Mouse (Mus musculus): ENCODE results near the gene Zfp69. TPM values are rescaled to one million over a fixed set of nuclear protein-coding genes. Genes with fewer than 3 reads are reported as not detected.
A peak's percentile ranks its signal among the peaks of the same experiment; 100 is the strongest.

Zfp69 gene
- 2.4 and 3.4 TPM in 2 replicates for total RNA-seq (2021)
- long read RNA-seq, experiment 1, partial matches to known transcripts: 1 of 3 reads
- long read RNA-seq, experiment 1, other reads (novel, unspliced or antisense): 1 of 3 reads
- long read RNA-seq, experiment 2, partial matches to known transcripts: 0 of 1 reads
- long read RNA-seq, experiment 2, other reads (novel, unspliced or antisense): 1 of 1 reads

DNA sequence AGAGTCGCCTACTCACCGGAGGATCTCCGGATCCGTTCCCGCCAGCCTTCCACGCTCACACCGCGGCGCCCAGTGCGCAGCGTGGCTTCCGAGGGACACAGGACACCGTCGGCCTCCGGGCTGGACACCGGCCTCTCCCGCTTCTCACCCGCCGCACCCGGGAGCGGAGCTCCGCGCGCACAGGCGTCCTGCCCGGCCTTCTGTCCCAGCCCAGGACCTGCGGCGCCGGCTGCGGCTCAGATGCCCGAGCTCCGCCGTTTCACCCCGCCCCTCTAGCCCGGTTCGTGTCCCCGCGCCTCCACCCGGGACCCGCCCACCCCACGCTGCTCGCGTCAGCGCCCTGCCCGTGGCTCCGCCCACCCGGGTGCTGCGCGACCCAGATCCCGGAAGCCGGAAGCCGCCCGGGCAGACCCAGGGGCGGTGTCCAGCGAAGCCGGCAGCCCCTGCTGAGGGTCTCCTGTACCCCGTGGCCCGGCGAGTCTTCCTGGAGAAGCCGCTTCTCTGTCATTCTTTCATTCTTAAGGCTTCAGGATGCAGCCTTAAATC, at the start of gene Zfp69:
Zfp69 (minus strand) TSS at position 272 of the 546 bp plus-strand sequence.
- peak; percentile 96 for DNase-seq

DNA sequence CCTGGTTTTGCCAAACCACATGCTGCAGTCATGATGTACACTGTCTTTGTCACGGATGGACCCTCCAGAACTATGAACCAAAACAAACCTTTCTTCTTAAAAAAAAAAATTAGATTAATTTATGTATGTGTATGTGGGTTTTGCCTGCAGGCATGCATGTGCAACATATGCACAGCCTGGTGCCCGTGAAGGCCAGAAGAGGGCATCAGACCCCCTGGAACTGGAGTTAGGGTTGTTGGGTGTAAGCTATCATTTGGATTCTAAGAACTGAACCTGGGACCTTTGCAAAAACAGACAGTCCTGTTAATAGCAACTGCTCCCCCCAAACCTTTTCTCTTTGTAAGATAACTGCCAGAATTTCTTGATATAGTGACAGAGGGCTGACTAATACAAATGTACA, 49.5 kb upstream of the Zfp69 start:
- no peak for DNase-seq

GRCm38 (mm10) chr4:120995911-120996310, 44.4 kb upstream of the Zfp69 start:
- DNase-seq: peak; percentile 35

DNA sequence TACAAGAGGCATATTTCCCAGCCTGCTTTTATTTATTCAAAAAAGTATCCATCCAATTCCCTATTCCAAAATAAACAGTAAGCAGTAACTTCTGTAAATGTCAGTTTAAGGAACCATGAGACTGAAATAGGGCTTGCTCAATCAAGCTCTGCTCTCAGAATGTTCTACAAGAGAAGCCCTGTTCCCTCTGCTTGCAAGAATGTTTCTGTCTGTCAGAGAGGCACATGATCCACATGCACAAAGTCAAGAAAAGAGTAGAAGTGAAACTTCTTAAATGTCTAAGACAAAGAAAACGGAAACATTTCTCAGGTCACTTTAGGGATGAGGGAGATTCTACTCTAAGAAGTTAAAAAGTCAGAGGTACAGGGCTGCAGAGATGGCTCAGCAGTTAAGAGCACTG, 41.5 kb upstream of the Zfp69 start:
- DNase-seq: no peak

GRCm38 (mm10) chr4:120992284-120992683, 40.8 kb upstream of the Zfp69 start:
- no peak for DNase-seq

- no peak for DNase-seq
These were observed 35.8 kb upstream of the Zfp69 start for GRCm38 (mm10) chr4:120987319-120987718.

- peak; percentile 71 for DNase-seq
These were observed 34.9 kb upstream of the Zfp69 start for GRCm38 (mm10) chr4:120986446-120986845.

DNA sequence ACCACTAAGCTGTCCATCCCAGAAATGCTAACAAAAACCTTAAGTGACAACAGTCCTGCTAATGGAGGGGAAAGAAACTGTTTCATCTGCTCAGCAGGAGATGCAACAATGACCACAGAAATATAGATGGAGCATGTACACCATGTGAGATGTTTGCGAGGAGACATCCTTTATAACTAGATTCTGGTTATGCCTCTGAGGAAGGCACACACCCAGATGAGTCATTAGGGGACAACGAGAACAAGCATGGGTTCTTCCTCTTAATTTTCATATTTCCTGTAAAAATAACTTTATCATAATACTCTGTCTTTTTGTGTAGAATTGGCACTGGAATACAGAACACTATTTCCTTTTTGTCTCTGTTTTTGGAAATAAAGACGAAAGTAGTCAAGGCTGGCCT, 26.7 kb upstream of the Zfp69 start:
- no peak for DNase-seq

DNA sequence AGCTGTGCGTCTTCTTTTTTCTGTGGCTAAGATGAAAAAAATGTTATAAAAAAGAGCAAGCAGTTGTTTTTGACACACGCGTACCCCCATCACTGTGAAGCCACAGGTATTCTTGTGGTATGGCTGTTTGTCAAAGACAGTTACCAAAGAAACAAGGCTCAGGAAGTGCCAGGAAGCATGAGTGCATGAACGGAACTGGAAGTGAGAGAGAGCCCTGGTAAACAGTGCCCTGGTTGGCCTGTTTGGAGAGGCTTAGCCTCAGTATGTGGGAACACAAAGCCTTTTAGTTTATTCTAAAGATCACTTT, 23.9 kb upstream of the Zfp69 start:
- DNase-seq: peak; percentile 21

DNA sequence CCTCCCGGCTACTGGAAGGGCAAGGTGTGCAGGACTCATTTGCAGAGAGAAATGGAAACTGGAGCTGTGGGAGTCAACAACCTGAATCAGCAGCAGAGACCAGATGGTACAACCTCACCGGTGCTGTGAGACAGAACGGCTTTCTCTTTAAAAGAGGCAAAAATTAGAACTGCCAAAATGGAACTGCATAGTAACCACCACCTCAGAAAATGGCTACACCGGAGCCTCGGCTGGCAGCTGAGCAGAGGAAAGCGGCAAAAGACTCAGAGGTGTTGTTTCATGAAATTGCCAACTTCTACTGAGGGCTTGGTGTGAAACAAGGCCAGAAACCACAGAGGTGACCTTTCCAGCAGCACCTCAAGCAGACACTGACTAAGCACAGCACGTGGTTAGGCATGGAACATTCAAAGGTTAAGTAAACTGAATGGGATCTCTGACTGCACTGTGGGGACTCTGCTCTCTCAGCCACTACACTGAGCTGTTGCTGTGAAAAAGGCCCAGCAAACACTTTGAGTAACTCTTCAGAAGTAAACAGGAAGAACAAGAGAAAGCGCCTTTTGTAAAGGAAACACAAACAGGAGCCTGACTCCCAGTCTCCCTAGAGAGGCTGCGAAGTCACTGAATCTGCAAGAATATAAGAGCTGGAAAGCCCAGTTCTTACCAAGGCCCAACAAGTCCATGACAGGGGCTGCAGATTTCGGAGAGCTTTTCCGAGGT, 23.4 kb upstream of the Zfp69 start:
- peak; percentile 21 for DNase-seq

GRCm38 (mm10) chr4:120971842-120972241, 20.3 kb upstream of the Zfp69 start:
- DNase-seq: no peak

DNA sequence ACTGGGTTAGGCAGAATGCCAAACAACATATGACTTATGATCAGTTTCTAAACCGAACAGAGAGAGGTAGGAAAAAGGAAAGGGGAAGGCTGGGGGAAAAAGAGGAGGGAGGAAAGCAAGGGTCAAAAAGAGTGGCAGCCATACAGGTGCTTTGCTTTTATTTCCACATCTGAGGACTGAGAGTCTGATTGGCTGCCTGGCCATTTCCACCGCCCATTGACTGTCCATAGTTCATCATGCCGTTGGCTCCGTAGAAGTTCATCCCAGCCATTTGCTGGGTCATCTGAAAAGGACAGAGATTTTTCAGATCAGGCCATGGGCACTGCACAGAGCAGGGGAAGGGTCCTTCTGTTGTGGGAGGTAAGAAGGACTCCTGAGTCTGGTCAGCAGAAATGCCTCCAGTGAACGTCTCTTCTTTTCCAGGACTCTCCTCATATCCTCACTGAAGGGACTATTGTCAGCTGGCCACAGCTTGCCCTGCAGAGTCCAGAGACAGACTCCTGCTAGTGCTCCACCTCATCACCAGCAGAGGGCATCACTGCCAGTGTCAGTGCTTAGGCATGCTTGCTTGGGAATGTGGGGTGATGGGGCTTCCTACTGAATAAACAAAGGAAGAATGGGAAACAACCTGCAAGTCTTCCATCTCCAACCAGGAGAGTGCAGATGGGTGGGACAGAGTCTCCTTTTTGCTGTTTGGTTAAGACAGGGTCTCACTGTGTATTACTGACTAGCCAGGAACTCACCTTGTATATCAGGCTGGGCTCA, 18.1 kb upstream of the Zfp69 start:
- DNase-seq: peak; percentile 62

DNA sequence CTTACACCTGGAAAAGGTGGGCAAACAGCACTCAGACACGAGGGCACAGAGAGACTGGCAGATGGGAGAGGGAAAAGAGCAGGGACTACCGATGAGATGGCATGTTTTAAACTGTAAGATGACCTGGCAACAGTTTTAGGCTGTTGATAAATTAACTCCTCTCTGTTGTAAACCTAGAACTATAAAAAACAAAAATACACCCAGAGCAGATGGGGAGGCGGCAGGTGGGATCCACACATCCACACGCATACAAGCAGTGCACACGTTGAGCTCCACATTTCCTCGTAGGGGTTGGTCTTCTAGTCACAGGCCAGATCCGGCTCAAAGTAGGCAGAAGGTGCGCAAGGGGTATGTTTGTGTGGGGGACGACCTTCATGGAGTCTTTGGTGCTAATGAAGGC, 17.0 kb upstream of the Zfp69 start:
- no peak for DNase-seq

DNA sequence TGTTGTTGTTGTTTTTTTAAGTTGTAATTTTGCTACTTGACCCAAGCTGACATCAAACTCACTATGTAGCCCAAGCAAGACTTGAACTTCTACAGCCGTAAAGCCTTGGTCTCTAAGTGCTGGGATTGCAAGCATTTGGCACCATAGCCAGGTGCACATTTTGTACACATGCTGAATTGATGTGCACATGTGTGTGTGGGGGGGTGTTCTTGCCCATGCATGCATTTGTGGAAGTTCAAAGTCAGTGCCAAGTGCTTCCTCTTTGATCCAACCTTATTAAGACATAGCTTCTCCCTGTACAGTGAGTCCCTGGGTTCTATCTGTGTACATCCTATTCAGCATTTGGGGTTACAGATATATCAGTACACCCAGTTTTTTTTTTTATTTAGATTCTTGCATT, 4.1 kb upstream of the Zfp69 start:
- DNase-seq: no peak

- DNase-seq: no peak
These were observed 2.2 kb upstream of the Zfp69 start for GRCm38 (mm10) chr4:120953667-120954066.

GRCm38 (mm10) chr4:120953038-120953437, 1.5 kb upstream of the Zfp69 start:
- no peak for DNase-seq

- no peak for DNase-seq
These were observed 664 bp upstream of the Zfp69 start for GRCm38 (mm10) chr4:120952163-120952562.

- DNase-seq: no peak
These were observed 604 bp downstream of the Zfp69 start for GRCm38 (mm10) chr4:120950763-120951427.

GRCm38 (mm10) chr4:120948938-120949337, 2.6 kb downstream of the Zfp69 start:
- DNase-seq: peak; percentile 62

- no peak for DNase-seq
These were observed 16.5 kb downstream of the Zfp69 start for GRCm38 (mm10) chr4:120935006-120935405.

GRCm38 (mm10) chr4:120930736-120931135, 20.8 kb downstream of the Zfp69 start:
- no peak for DNase-seq

GRCm38 (mm10) chr4:120928686-120929085, 22.8 kb downstream of the Zfp69 start:
- peak; percentile 56 for DNase-seq

- DNase-seq: peak; percentile 56
These were observed 26.1 kb downstream of the Zfp69 start for GRCm38 (mm10) chr4:120925386-120925785.

Data from adrenal gland, postnatal 14 days (tissue).